Mouse (Mus musculus) CD8-positive naive resting alpha-beta T cell, adult 2 months (primary cell): Measurements from ENCODE around the gene Timm9.
"Not testable (repeated sequence)": the region's sequence is repeated elsewhere in the genome, so short reads cannot be mapped to it uniquely, and the experiment has no call there.

Experiments
- DNase-seq, 2 experiments: peaks; one replicate each; pipeline ENCODE4 v3.0.0; 2022; ENCODE audit warnings: low read depth in 2 of 2, low spot score in 2 of 2

Gene Timm9

DNA sequence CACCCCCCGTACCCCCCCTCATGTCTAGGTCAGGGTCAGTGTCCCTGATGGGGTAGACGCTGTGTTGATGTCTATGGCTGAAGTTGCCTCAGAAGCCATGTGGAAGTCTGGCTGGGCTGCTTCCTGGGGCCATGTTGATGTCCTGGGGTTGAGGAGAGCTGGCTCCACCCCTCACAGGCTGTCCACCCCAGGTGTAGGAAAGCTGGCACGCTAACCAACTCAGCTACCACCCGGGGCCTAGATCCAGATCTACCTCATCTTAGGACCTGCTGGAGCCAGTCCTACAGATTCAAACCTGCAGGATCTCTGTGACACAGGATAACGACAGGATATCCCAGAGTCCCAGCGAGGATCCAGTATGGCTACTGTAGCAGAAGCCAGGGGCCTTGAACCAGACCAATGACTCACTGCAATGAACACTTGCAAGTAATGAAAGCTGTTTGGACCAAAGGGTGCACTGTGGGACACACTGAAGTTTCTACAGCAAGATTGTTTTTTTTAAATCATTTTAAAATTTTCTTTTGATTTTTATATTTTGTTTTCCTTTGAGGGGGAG is 29.2 kb downstream of the Timm9 start:
- DNase-seq = no peak

DNA sequence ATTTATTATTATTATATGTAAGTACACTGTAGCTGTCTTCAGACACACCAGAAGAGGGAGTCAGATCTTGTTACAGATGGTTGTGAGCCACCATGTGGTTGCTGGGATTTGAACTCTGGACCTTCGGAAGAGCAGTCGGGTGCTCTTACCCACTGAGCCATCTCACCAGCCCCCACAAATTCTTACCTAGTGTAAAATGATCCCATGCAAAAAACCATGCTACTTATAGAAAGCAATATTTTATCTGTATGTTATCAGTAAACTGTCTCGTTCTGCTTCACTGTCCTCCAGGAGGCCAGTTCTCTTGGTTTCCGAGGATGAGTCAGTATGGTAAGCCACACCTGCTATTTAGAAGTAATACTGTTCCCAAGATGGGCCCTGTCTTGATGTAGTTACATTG is 32.2 kb downstream of the Timm9 start:
- DNase-seq = not testable (repeated sequence)

GRCm38 (mm10) chr12:71086331-71086730 is 50.2 kb downstream of the Timm9 start:
- DNase-seq = no peak
